Mouse (Mus musculus) common myeloid progenitor, adult 5-6 weeks (primary cell): ENCODE measurements around the gene Map4k2. TPM values are rescaled to one million over a fixed set of nuclear protein-coding genes. Genes with fewer than 3 reads are reported as not detected.

ENCODE experiments used
- ATAC-seq: replicated peaks from 2 replicates; pipeline ENCODE4 v1.8.0; 2016; ENCODE audit warnings: low read depth, mild to moderate bottlenecking, moderate TSS enrichment, inconsistent platforms; ENCODE audit not compliant: poor library complexity, severe bottlenecking
- total RNA-seq: library from RNA; stranded (forward); fragments of 200-1000, 187-1606 nt; gene quantifications from 2 replicates; pipeline ENCODE4 v1.2.3, GENCODE M21; 2017

The Map4k2 gene
- total RNA-seq, 1 experiment from 2014 or later: 46.1 TPM

- no peak for ATAC-seq
Measured at GRCm38 (mm10) chr19:6313796-6314195, 27.1 kb upstream of the Map4k2 start.

DNA sequence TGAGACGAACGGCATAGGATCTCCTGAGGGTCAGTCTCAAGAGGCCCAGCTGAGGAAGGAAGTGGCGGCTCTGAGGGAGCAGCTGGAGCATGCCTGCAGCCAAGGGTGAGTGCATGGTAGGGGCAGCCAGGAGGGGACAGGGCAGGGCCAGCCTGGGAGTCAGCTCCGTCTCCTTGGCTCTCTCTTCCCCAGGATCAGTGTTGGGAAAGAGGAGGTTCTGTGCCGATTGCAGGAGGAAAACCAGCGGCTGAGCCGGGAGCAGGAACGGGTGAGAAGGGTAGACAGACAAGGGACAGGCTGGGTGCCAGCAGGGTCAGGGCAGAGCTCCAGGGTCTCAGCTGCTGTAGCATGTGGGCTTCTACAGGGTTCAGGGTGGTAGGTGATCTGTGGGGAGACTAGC lies 26.4 kb upstream of the Map4k2 start:
- no peak for ATAC-seq

DNA sequence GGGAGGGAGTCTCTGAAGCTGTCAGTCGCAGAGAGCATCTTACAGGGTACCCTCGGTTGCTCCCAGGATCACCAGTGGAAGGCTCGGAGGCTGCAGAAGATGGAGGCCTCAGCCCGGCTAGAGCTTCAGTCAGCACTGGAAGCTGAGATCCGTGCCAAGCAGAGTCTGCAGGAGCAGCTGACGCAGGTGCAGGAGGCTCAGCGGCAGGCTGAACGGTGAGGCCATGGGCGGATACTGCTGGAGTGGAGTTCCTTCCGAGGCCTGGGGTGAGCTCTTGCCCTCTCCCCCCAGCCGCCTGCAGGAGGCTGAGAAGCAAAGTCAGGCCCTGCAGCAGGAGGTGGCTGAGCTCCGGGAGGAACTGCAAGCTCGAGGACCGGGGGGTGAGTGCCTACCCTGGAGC lies 25.4 kb upstream of the Map4k2 start:
- no peak for ATAC-seq

DNA sequence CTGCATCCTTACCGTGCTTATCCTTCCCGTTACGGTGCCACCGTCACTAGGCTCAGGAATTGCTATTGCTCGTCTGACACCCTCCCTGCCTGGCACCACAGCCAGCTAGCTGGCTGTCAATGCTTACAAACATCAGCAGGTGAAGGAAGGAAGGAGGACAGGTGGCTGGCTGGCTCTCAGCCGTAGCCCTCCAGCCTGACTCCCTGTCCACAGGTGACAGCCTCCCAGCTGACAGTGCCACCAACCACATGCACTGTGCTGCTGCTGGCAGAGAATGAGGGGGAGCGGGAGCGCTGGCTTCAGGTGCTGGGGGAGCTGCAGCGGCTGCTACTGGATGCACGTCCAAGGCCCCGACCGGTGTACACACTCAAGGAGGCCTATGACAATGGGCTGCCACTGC lies 22.8 kb upstream of the Map4k2 start:
- ATAC-seq: no peak

DNA sequence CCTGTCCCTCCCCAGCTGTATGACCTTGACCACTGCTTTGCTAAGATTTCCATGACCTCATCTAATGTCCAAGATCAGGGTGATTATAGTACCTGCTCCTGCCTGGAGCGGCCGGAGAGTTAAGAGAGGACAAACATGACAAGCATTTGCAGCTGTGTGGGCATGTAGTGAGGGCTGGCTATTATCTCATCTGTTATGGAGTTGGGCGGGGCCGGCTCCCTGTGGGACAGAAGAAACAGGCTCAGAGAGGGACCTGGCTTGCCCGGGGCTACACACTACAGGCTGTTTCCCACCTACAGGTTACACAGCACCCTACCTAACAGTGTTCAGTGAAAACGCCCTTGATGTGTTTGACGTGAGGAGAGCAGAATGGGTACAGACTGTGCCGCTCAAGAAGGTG lies 19.6 kb upstream of the Map4k2 start:
- ATAC-seq: no peak

- ATAC-seq: no peak
Measured at GRCm38 (mm10) chr19:6321786-6322621, 18.9 kb upstream of the Map4k2 start.

DNA sequence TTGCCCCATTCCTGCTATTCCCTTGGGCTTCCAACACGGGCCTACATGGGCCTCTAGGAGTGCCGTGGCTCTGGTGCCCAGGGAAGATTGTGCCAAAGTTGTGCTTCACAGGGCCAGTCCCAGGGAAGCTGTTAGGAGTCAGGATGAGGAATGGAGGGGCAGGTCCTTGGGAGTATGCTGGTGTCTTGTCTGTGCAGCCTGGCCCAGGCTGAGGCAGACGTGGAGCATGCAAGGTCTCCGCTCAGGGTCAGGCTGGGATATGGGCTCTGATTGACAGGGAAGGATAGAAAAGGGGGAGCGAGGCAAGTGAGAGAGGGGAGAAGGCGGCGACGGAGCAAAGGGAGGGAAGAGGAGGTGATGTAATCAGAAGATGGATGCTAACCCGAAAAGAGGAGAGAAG lies 16.2 kb upstream of the Map4k2 start:
- ATAC-seq: no peak

GRCm38 (mm10) chr19:6331178-6331577 lies 9.8 kb upstream of the Map4k2 start:
- ATAC-seq: peak; percentile 11

DNA sequence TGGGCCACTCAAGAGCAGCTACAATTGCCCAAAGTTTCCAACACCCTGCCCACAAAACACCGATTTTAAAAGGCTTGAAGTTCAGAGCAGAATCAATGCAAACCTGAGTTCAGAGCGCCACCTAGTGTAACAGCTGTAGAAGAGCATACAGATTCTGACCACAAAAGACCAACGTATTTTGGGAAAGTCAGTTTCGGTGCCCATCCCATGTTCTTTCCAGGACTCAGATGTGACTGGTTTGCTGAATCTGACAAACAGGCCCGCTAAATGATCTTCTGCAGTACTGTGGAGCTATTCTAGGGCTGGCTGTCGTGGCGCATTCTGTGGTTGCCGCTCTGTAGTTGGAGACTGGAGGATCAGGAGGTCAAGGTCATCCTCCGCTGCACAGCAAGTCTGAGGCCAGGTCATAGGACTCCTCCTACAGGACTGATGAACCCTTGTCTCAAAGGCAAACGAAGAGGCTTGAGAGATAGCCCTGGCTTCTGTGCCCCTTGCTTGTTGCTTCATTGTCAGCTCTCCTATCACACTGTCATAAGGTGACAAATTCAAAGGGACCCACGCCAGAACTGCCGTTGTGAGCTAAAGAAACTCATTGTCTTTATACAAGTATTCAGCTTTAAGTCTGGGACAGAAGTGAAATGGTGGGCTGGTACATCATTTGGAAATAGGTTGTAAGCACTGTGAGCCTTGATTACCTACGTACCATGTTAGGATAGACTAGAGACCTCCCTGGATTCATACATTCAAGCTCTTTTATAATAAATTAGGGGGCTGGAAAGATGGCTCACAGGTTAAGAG lies 9.0 kb upstream of the Map4k2 start:
- peak; percentile 57 for ATAC-seq

DNA sequence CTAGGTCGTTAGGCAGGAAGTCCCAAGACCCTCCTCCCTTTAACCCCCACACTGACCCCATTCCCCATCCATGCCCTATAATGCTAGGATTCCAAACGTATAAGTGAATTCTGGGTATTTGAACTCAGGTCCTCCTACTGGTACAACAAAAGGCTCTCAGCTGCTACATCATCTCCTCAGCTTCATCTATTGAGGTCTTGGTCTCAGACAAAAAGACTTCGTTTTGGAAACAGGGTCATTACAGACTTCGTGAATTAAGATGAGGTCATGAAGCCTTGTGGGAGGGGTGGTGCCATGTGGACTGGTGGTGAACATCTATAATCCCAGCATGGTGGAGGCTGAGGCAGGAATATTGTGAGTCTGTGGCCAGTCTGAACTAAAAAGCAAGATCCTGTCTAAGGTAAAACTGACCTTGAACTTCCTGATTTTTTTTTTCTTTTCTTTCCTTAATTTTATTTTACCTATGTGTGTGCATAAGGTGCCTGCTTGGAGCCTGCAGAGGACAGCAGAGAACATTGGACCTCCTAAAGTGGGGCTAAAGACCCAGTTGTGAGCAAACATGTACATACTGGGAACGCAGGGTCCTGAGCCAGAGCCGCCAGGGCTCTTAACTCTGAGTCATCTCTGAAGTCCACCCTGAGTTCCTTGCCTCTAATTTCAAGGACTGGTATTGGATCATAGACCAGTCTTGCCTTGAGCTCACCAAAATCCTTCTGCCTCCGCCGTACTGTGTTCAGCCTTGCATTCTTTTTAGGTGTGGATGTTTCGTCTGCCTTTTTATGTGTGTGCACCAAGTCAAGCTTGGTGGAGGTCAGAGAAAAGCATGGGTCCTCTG lies 7.0 kb upstream of the Map4k2 start:
- ATAC-seq: no peak

GRCm38 (mm10) chr19:6334673-6335457 lies 6.1 kb upstream of the Map4k2 start, which contains the start of gene Men1:
Gene Men1 (plus strand): TSS chr19:6334979.
- ATAC-seq: peak; percentile 92

GRCm38 (mm10) chr19:6335458-6335827 lies 5.5 kb upstream of the Map4k2 start:
- ATAC-seq: no peak

DNA sequence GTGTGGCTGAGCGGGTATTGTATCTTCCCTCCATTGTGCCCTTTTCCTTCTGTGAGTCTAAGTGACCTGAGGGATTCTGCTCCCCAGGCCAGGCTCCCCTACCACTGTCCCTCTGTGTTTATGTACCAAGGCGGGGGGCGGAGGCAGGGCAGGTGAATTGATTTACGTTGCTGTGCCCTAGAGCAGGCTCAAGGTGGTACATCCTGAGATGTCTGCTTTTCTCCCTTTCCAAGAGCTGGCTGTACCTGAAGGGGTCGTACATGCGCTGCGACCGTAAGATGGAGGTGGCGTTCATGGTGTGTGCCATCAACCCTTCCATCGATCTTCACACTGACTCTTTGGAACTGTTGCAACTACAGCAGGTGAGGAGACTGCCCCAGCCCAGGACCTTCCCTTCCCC lies 4.0 kb upstream of the Map4k2 start:
- no peak for ATAC-seq

DNA sequence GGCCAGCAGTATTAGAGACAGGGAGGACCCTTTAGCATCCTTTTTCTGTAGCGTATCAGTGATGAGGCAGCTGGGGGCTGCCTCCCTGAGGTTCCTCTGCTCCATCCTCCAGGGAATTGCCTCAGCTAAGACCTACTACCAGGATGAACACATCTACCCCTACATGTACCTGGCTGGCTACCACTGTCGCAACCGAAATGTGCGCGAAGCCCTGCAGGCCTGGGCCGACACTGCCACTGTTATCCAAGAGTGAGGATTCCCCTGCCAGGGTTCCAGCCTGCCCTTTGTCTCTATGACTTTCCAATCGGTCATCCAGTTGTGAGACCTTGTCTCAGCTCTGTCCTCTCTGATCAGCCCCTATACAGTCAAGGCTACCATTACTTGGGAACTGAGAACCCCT lies 2.8 kb upstream of the Map4k2 start:
- no peak for ATAC-seq

- no peak for ATAC-seq
Measured at GRCm38 (mm10) chr19:6338716-6339115, 2.2 kb upstream of the Map4k2 start.

DNA sequence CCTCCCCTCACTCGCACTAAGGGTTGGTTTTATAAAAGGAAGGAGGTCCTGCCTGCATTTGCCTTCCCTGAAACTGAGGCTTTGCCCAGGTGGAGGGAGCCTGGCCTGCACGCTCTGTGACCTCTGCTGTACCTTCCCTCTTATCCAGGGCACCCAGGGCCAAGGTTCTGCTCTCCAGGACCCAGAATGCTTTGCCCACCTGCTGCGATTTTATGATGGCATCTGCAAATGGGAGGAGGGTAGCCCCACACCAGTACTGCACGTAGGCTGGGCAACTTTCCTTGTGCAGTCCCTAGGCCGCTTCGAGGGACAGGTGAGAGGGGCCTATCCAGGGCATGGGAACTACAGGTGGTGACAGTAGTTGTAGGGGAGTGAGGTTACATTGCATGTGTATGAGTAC lies 1.7 kb upstream of the Map4k2 start:
- no peak for ATAC-seq

- peak; percentile 49 for ATAC-seq
Measured at GRCm38 (mm10) chr19:6339890-6340504, 938 bp upstream of the Map4k2 start.

GRCm38 (mm10) chr19:6341453-6342077 lies 630 bp downstream of the Map4k2 start:
- no peak for ATAC-seq
